Mouse (Mus musculus) heart, embryonic 10.5 days (tissue): Measurements from ENCODE around the gene Gtdc1. TPM values are rescaled to one million over a fixed set of nuclear protein-coding genes. Genes with fewer than 3 reads are reported as not detected.

Experiments used
- DNase-seq: peaks from one replicate; pipeline ENCODE4 v3.0.0-alpha.2; 2017; ENCODE audit warnings: low spot score
- H3K27ac ChIP-seq: fragments of 300-500 bp; sonication (generic); 2 replicates; pipeline ENCODE4 v1.5.1; 2016; ENCODE audit warnings: mild to moderate bottlenecking
- H3K27me3 ChIP-seq: fragments of 300-500 bp; sonication (generic); 2 replicates; pipeline ENCODE4 v1.6.1; 2016; ENCODE audit warnings: mild to moderate bottlenecking; ENCODE audit not compliant: poor library complexity, insufficient read depth, severe bottlenecking
- H3K36me3 ChIP-seq: fragments of 300-500 bp; sonication (generic); 2 replicates; pipeline ENCODE4 v1.6.1; 2016; ENCODE audit warnings: mild to moderate bottlenecking, moderate library complexity
- H3K4me1 ChIP-seq: fragments of 300-500 bp; sonication (generic); 2 replicates; pipeline ENCODE4 v1.6.1; 2016; ENCODE audit warnings: mild to moderate bottlenecking
- H3K4me3 ChIP-seq: fragments of 300-500 bp; sonication (generic); 2 replicates; pipeline ENCODE4 v1.5.1; 2016; ENCODE audit warnings: mild to moderate bottlenecking, moderate library complexity
- H3K9me3 ChIP-seq: fragments of 300-500 bp; sonication (generic); 2 replicates; pipeline ENCODE4 v1.6.1; 2016; ENCODE audit warnings: mild to moderate bottlenecking, moderate library complexity
- WGBS: fragments of 180-500 bp; shearing (Covaris S2); methylation state at CpG from one replicate; pipeline ENCODE4 v1.1.7; 2016; 5-methylcytosine and 5-hydroxymethylcytosine counted together
- polyA plus RNA-seq: library from polyadenylated mRNA; unstranded; fragments of >200 nt; fragmentation: Nextera tagmentation; extraction: Ambion mirVana; gene quantifications from 2 replicates; pipeline ENCODE4 v1.2.1, GENCODE M21; 2016

Gene Gtdc1
- polyA plus RNA-seq, 1 experiment from 2014 or later, result 10.5 TPM

GRCm38 (mm10) chr2:44954180-44954579 lies 26.7 kb upstream of the Gtdc1 start:
- WGBS, result 78% methylated on average over 1 of the region's 1 CpGs

GRCm38 (mm10) chr2:44952830-44953422 lies 25.5 kb upstream of the Gtdc1 start:
- DNase-seq, result no peak
- WGBS, result 28% methylated on average over 6 of the region's 6 CpGs
- peaks cover 18% of the 10 kb centered on the region for H3K4me1 ChIP-seq

More at GRCm38 (mm10) chr2:44954180-44954579, 26.7 kb upstream of the Gtdc1 start:
- Histone ChIP-seq H3K36me3 (no peaks in the 10 kb centered on the region), H3K27me3 (no peaks in the 10 kb centered on the region), H3K4me1 (peaks cover 18% of the 10 kb centered on the region), H3K27ac (no peak overlapping the region), H3K4me3 (no peak overlapping the region), H3K9me3 (no peaks in the 10 kb centered on the region)
- DNase-seq, result no peak

GRCm38 (mm10) chr2:44951651-44952213 lies 24.3 kb upstream of the Gtdc1 start:
- no peaks in the 10 kb centered on the region for H3K9me3 ChIP-seq
- no peaks in the 10 kb centered on the region for H3K36me3 ChIP-seq
- no peaks in the 10 kb centered on the region for H3K27me3 ChIP-seq
- H3K4me1 ChIP-seq, result peaks cover 18% of the 10 kb centered on the region
- H3K4me3 ChIP-seq, result no peak overlapping the region
- 42% methylated on average over 4 of the region's 4 CpGs for WGBS
- DNase-seq, result no peak
- H3K27ac ChIP-seq, result peak overlapping the region; percentile 83

More at GRCm38 (mm10) chr2:44952830-44953422, 25.5 kb upstream of the Gtdc1 start:
- H3K36me3 ChIP-seq, result no peaks in the 10 kb centered on the region
- H3K9me3 ChIP-seq, result no peaks in the 10 kb centered on the region
- no peaks in the 10 kb centered on the region for H3K27me3 ChIP-seq
- H3K4me3 ChIP-seq, result no peak overlapping the region
- H3K27ac ChIP-seq, result peak overlapping the region; percentile 83

GRCm38 (mm10) chr2:44944689-44945088 lies 17.2 kb upstream of the Gtdc1 start:
- H3K27me3 ChIP-seq, result no peaks in the 10 kb centered on the region
- H3K4me1 ChIP-seq, result no peaks in the 10 kb centered on the region
- WGBS, result 88% methylated on average over 2 of the region's 2 CpGs
- H3K9me3 ChIP-seq, result no peaks in the 10 kb centered on the region
- H3K4me3 ChIP-seq, result no peak overlapping the region
- H3K27ac ChIP-seq, result no peak overlapping the region
- no peak for DNase-seq
- no peaks in the 10 kb centered on the region for H3K36me3 ChIP-seq

GRCm38 (mm10) chr2:44930951-44931350 lies 3.5 kb upstream of the Gtdc1 start:
- no peaks in the 10 kb centered on the region for H3K27me3 ChIP-seq
- H3K4me1 ChIP-seq, result peaks cover 3% of the 10 kb centered on the region
- no peaks in the 10 kb centered on the region for H3K9me3 ChIP-seq
- H3K27ac ChIP-seq, result no peak overlapping the region
- DNase-seq, result no peak
- H3K36me3 ChIP-seq, result no peaks in the 10 kb centered on the region
- no peak overlapping the region for H3K4me3 ChIP-seq
- WGBS, result 82% methylated on average over 3 of the region's 3 CpGs

GRCm38 (mm10) chr2:44928631-44929030 lies 1.2 kb upstream of the Gtdc1 start:
- no peak overlapping the region for H3K4me3 ChIP-seq
- H3K36me3 ChIP-seq, result no peaks in the 10 kb centered on the region
- no peak overlapping the region for H3K27ac ChIP-seq
- 91% methylated on average over 3 of the region's 3 CpGs for WGBS
- peaks cover 8% of the 10 kb centered on the region for H3K4me1 ChIP-seq
- H3K9me3 ChIP-seq, result no peaks in the 10 kb centered on the region
- no peaks in the 10 kb centered on the region for H3K27me3 ChIP-seq
- no peak for DNase-seq

- 2% methylated on average over 56 of the region's 95 CpGs for WGBS
- H3K4me3 ChIP-seq, result peak overlapping the region; percentile 89
- H3K27ac ChIP-seq, result peak overlapping the region; percentile 97
- no peaks in the 10 kb centered on the region for H3K27me3 ChIP-seq
- H3K9me3 ChIP-seq, result no peaks in the 10 kb centered on the region
- peak; percentile 96 for DNase-seq
- H3K4me1 ChIP-seq, result peaks cover 8% of the 10 kb centered on the region
- H3K36me3 ChIP-seq, result no peaks in the 10 kb centered on the region
These were observed 575 bp downstream of the Gtdc1 start for GRCm38 (mm10) chr2:44926683-44927481.

- DNase-seq, result no peak
- H3K27ac ChIP-seq, result peak overlapping the region; percentile 97
- 2% methylated on average over 17 of the region's 17 CpGs for WGBS
- peak overlapping the region; percentile 89 for H3K4me3 ChIP-seq
- H3K4me1 ChIP-seq, result peaks cover 8% of the 10 kb centered on the region
- no peaks in the 10 kb centered on the region for H3K27me3 ChIP-seq
- H3K36me3 ChIP-seq, result no peaks in the 10 kb centered on the region
- H3K9me3 ChIP-seq, result no peaks in the 10 kb centered on the region
These were observed 1.2 kb downstream of the Gtdc1 start for GRCm38 (mm10) chr2:44926167-44926682.

GRCm38 (mm10) chr2:44924618-44925017 lies 2.8 kb downstream of the Gtdc1 start:
- H3K4me3 ChIP-seq, result no peak overlapping the region
- no peaks in the 10 kb centered on the region for H3K36me3 ChIP-seq
- no peaks in the 10 kb centered on the region for H3K27me3 ChIP-seq
- no peak for DNase-seq
- no peaks in the 10 kb centered on the region for H3K9me3 ChIP-seq
- H3K27ac ChIP-seq, result no peak overlapping the region
- H3K4me1 ChIP-seq, result peaks cover 8% of the 10 kb centered on the region

- Histone ChIP-seq H3K4me1 (peaks cover 8% of the 10 kb centered on the region), H3K27me3 (no peaks in the 10 kb centered on the region), H3K27ac (no peak overlapping the region), H3K36me3 (no peaks in the 10 kb centered on the region), H3K9me3 (no peaks in the 10 kb centered on the region), H3K4me3 (no peak overlapping the region)
- DNase-seq, result no peak
- WGBS, result 89% methylated on average over 8 of the region's 8 CpGs
These were observed 4.2 kb downstream of the Gtdc1 start for GRCm38 (mm10) chr2:44923056-44923883.

- Histone ChIP-seq H3K9me3 (no peaks in the 10 kb centered on the region), H3K27ac (no peak overlapping the region), H3K27me3 (no peaks in the 10 kb centered on the region), H3K4me1 (peaks cover 8% of the 10 kb centered on the region), H3K36me3 (no peaks in the 10 kb centered on the region), H3K4me3 (no peak overlapping the region)
- 75% methylated on average over 2 of the region's 2 CpGs for WGBS
- no peak for DNase-seq
These were observed 5.0 kb downstream of the Gtdc1 start for GRCm38 (mm10) chr2:44922500-44922899.

- H3K4me3 ChIP-seq, result no peak overlapping the region
- no peaks in the 10 kb centered on the region for H3K36me3 ChIP-seq
- no peaks in the 10 kb centered on the region for H3K27me3 ChIP-seq
- no peak for DNase-seq
- WGBS, result 59% methylated on average over 3 of the region's 3 CpGs
- no peak overlapping the region for H3K27ac ChIP-seq
- peaks cover under 1% of the 10 kb centered on the region; the same call in 1 of the 2 replicates for H3K4me1 ChIP-seq
- no peaks in the 10 kb centered on the region for H3K9me3 ChIP-seq
These were observed 7.0 kb downstream of the Gtdc1 start for GRCm38 (mm10) chr2:44920471-44920870.
